Mouse (Mus musculus): ENCODE data around the gene Elof1. TPM values are rescaled to one million over a fixed set of nuclear protein-coding genes. Genes with fewer than 3 reads are reported as not detected.

The Elof1 gene
- polyA plus RNA-seq, 1 experiment from 2014 or later = 217 TPM

DNA sequence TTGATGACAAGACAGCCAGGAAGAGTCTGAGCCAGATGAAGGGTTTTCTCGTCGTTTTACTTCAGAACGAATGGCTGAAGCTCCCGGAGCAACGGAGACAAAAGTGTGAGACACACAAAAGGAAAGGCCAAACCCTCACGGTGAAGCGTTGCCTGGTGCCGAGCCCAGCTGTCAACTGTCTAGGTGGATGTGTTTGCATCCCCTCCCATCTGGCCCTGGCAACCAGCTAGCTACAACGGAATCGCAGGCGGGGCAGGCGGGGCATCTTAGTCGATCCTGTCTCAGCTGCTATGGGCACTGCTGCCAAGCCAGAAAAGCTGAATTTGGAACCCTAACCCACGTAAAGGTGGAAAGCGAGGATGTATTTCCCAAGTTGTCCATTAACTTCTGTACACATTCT is 886 bp downstream of the Elof1 start:
- Histone ChIP-seq H3K27me3 (ENCODE audit: control insufficient read depth, insufficient read depth, low read length) (no peaks in the 10 kb centered on the region), H3K4me2 (ENCODE audit: low read depth) (peak overlapping the region; percentile 87), H3K4me1 (ENCODE audit: control insufficient read depth, insufficient read depth, low read length) (peaks cover 4% of the 10 kb centered on the region), H3K4me3 (ENCODE audit: low read depth, low read length) (peak overlapping the region; percentile 86), H3K27ac (ENCODE audit: low read depth, low read length) (no peak overlapping the region), H3K9ac (ENCODE audit: low read length) (peak overlapping the region; percentile 88), H3K36me3 (ENCODE audit: control insufficient read depth, insufficient read depth, low read length) (peaks cover 10% of the 10 kb centered on the region), H3K9me3 (ENCODE audit: control insufficient read depth, low read length) (no peaks in the 10 kb centered on the region)
- ATAC-seq (ENCODE audit: insufficient read depth, low FRiP score, low TSS enrichment) (no peak), DNase-seq (ENCODE audit: low spot score) (no peak)
- 24% methylated on average over 15 of the region's 15 CpGs for WGBS

DNA sequence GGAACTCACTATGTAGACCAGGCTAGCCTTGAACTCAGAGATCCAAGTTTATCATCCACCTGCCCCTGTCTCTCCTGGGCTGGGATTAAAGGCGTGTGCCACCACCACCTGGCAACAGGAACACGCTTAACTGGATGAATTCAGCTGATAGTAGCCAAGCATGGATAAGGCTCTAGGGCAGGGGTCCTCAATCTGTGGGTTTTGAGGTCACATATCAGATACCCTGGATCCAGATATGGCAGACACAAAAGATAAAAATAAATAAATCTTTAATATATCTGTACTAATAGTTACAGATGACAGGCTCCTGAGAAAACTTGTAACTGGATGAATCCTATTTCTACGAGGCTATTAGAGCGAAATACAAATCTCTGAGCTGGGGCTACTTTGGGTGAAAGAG is 1.3 kb downstream of the Elof1 start:
- DNase-seq (ENCODE audit: low spot score) (no peak), ATAC-seq (ENCODE audit: insufficient read depth, low FRiP score, low TSS enrichment) (no peak)
- WGBS = 90% methylated on average over 4 of the region's 4 CpGs
- peak overlapping the region; percentile 86; the same call in 1 of the 2 replicates for H3K4me3 ChIP-seq (ENCODE audit: low read depth, low read length)
- H3K4me2 ChIP-seq (ENCODE audit: low read depth) = peak overlapping the region; percentile 87; the same call in 1 of the 2 replicates
- H3K9ac ChIP-seq (ENCODE audit: low read length) = no peak overlapping the region; the same call in 1 of the 2 replicates
- H3K36me3 ChIP-seq (ENCODE audit: control insufficient read depth, insufficient read depth, low read length) = peaks cover 12% of the 10 kb centered on the region
- H3K27me3 ChIP-seq (ENCODE audit: control insufficient read depth, insufficient read depth, low read length) = no peaks in the 10 kb centered on the region
- no peak overlapping the region for H3K27ac ChIP-seq (ENCODE audit: low read depth, low read length)
- H3K4me1 ChIP-seq (ENCODE audit: control insufficient read depth, insufficient read depth, low read length) = peaks cover 4% of the 10 kb centered on the region
- H3K9me3 ChIP-seq (ENCODE audit: control insufficient read depth, low read length) = no peaks in the 10 kb centered on the region

DNA sequence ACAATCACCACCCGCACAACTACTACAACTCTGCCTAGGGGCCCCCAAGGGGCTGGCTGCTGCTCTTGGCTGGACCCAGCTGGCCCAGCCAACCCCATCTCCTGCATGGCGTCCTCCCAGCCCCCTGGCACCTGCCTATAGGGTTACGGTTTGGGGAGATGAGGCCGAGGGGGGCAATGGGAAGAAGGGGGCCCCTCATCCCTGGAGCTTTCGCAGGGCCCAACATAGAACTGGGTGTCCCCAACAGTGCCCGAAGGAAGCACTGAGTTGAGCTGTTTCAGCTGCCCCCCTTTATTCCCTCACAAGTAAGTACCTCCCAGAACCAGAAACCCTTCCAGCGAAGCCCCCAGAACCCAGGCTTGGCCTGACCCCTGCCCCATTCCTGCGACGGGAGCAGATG is 8.8 kb downstream of the Elof1 start:
- H3K36me3 ChIP-seq (ENCODE audit: control insufficient read depth, insufficient read depth, low read length) = peaks cover 12% of the 10 kb centered on the region
- H3K27me3 ChIP-seq (ENCODE audit: control insufficient read depth, insufficient read depth, low read length) = no peaks in the 10 kb centered on the region
- no peaks in the 10 kb centered on the region for H3K9me3 ChIP-seq (ENCODE audit: control insufficient read depth, low read length)
- H3K27ac ChIP-seq (ENCODE audit: low read depth, low read length) = no peak overlapping the region
- H3K4me2 ChIP-seq (ENCODE audit: low read depth) = no peak overlapping the region
- H3K4me3 ChIP-seq (ENCODE audit: low read depth, low read length) = no peak overlapping the region
- ATAC-seq (ENCODE audit: insufficient read depth, low FRiP score, low TSS enrichment) = no peak
- no peak overlapping the region for H3K9ac ChIP-seq (ENCODE audit: low read length)
- DNase-seq (ENCODE audit: low spot score) = no peak
- WGBS = 85% methylated on average over 9 of the region's 9 CpGs
- H3K4me1 ChIP-seq (ENCODE audit: control insufficient read depth, insufficient read depth, low read length) = no peaks in the 10 kb centered on the region

DNA sequence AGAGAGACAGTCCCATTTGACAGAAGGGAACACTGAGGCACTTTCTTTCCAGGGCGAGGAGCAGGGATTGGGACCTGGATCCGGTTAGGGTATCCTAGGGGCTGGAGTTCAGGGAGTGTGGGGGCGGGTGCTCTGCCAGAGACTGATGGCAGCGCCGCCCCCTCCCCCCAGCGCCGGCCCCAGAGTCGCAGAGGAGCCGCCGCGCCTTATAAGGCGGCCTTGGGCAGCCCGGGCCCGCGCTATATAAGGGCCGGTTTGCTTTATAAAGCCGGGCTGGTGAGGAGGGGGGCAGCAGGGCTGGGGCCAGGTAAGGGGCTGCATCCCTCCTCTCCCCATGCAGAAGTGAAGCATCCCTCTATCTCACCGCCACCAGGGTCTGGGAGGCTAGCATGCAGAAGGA is 17.1 kb downstream of the Elof1 start:
- Histone ChIP-seq H3K4me2 (ENCODE audit: low read depth) (no peak overlapping the region), H3K27me3 (ENCODE audit: control insufficient read depth, insufficient read depth, low read length) (peaks cover 26% of the 10 kb centered on the region), H3K4me3 (ENCODE audit: low read depth, low read length) (no peak overlapping the region), H3K4me1 (ENCODE audit: control insufficient read depth, insufficient read depth, low read length) (no peaks in the 10 kb centered on the region), H3K36me3 (ENCODE audit: control insufficient read depth, insufficient read depth, low read length) (no peaks in the 10 kb centered on the region), H3K9ac (ENCODE audit: low read length) (no peak overlapping the region), H3K27ac (ENCODE audit: low read depth, low read length) (no peak overlapping the region), H3K9me3 (ENCODE audit: control insufficient read depth, low read length) (no peaks in the 10 kb centered on the region)
- no peak for DNase-seq (ENCODE audit: low spot score)
- WGBS = 5% methylated on average over 16 of the region's 18 CpGs
- ATAC-seq (ENCODE audit: insufficient read depth, low FRiP score, low TSS enrichment) = no peak

DNA sequence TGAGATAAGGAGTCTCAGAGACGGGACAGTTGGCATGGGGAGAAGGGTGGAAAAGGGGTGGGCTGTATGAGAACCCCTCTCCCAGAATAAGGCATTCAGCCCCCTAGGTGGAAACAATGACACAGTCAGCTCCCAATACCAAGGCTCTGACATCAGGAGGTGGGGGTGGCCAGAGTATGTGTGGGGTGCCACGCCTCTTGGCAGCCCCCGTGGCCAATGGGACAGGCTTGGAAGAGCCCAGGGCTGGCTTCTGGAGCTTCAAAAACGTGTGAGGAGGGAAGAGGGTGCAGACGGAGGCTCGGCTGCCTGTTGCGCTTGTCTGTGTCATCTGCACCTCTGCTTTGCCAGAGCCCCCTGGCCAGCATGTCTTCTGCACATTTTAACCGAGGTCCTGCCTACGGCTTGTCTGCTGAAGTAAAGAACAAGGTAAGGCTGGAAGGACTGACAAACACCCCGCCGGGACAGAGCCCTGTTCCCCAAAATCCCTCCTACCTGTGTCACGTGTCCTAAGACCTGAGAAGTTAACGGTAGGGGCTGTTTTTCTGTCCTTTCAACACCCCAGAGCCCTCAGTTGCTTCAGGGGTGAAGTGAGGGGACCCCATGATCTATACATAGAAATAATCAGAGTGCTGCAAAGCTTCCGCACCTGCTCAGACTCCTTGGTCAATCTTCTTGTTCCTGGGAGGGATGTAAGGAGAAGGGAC is 17.8 kb downstream of the Elof1 start, which contains the start of gene Cnn1:
Gene Cnn1, plus strand, starts transcription at position 224 of the 704 bp plus-strand sequence.
- Histone ChIP-seq H3K4me3 (ENCODE audit: low read depth, low read length) (no peak within 1 kb of the TSS), H3K36me3 (ENCODE audit: control insufficient read depth, insufficient read depth, low read length) (no peaks in the 10 kb centered on the region), H3K4me2 (ENCODE audit: low read depth) (no peak within 1 kb of the TSS), H3K27ac (ENCODE audit: low read depth, low read length) (no peak within 1 kb of the TSS), H3K9ac (ENCODE audit: low read length) (no peak within 1 kb of the TSS), H3K9me3 (ENCODE audit: control insufficient read depth, low read length) (no peaks in the 10 kb centered on the region), H3K4me1 (ENCODE audit: control insufficient read depth, insufficient read depth, low read length) (no peaks in the 10 kb centered on the region), H3K27me3 (ENCODE audit: control insufficient read depth, insufficient read depth, low read length) (peaks cover 26% of the 10 kb centered on the region)
- WGBS = 9% methylated on average over 14 of the region's 14 CpGs
- ATAC-seq (ENCODE audit: insufficient read depth, low FRiP score, low TSS enrichment) (no peak), DNase-seq (ENCODE audit: low spot score) (no peak)

DNA sequence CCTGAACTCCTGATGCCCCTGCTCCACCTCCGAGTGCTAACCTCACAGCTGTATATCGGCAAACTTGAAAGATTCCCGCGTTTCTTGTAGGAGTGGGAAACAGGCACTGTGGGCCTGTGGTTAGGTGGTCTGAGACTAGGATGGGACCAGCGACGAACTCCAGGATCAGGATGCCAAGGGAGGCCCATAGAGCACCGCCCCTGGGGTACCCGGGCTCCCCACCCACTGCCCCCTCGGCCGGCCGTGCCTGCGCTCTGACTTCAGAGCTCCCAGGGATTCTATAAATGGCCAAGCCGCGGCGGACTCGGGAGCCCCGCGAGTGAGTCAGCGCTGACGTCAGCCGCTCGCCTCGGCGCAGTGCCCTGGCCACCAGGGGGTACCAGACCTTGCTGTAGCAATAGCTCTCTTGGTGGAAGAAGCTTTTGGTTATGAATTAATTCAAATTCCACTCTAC is 21.1 kb downstream of the Elof1 start:
- H3K36me3 ChIP-seq (ENCODE audit: control insufficient read depth, insufficient read depth, low read length) = no peaks in the 10 kb centered on the region
- peak; percentile 63 for ATAC-seq (ENCODE audit: insufficient read depth, low FRiP score, low TSS enrichment)
- H3K27me3 ChIP-seq (ENCODE audit: control insufficient read depth, insufficient read depth, low read length) = peaks cover 24% of the 10 kb centered on the region
- DNase-seq (ENCODE audit: low spot score) = peak; percentile 81
- peak overlapping the region; percentile 64 for H3K4me2 ChIP-seq (ENCODE audit: low read depth)
- no peaks in the 10 kb centered on the region for H3K9me3 ChIP-seq (ENCODE audit: control insufficient read depth, low read length)
- no peak overlapping the region for H3K27ac ChIP-seq (ENCODE audit: low read depth, low read length)
- peak overlapping the region; percentile 61 for H3K9ac ChIP-seq (ENCODE audit: low read length)
- 1% methylated on average over 24 of the region's 24 CpGs for WGBS
- H3K4me3 ChIP-seq (ENCODE audit: low read depth, low read length) = peak overlapping the region; percentile 31
- H3K4me1 ChIP-seq (ENCODE audit: control insufficient read depth, insufficient read depth, low read length) = no peaks in the 10 kb centered on the region

DNA sequence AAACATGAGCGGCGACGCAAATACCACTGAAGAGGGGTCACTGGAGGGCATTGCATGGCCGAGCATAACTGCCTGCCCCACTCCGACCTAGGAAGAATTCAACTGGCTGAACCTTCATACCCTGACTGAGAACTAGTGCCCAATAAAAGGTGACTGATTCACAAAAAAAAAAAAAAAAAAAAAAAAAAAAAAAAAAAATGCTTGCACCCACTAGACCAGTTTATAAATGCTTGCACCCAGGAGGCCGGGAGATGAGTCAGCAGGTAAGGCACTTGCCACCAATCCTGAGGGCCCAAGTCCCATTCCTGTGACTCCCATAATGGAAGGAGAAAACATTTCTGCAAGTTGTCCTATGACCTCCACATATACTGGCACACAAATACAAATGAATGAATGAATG is 24.2 kb downstream of the Elof1 start:
- Histone ChIP-seq H3K4me1 (ENCODE audit: control insufficient read depth, insufficient read depth, low read length) (no peaks in the 10 kb centered on the region), H3K27ac (ENCODE audit: low read depth, low read length) (no peak overlapping the region), H3K4me2 (ENCODE audit: low read depth) (no peak overlapping the region), H3K4me3 (ENCODE audit: low read depth, low read length) (no peak overlapping the region), H3K27me3 (ENCODE audit: control insufficient read depth, insufficient read depth, low read length) (no peaks in the 10 kb centered on the region), H3K9ac (ENCODE audit: low read length) (no peak overlapping the region), H3K9me3 (ENCODE audit: control insufficient read depth, low read length) (no peaks in the 10 kb centered on the region), H3K36me3 (ENCODE audit: control insufficient read depth, insufficient read depth, low read length) (no peaks in the 10 kb centered on the region)
- WGBS = 91% methylated on average over 6 of the region's 6 CpGs
- DNase-seq (ENCODE audit: low spot score) (no peak), ATAC-seq (ENCODE audit: insufficient read depth, low FRiP score, low TSS enrichment) (no peak)

DNA sequence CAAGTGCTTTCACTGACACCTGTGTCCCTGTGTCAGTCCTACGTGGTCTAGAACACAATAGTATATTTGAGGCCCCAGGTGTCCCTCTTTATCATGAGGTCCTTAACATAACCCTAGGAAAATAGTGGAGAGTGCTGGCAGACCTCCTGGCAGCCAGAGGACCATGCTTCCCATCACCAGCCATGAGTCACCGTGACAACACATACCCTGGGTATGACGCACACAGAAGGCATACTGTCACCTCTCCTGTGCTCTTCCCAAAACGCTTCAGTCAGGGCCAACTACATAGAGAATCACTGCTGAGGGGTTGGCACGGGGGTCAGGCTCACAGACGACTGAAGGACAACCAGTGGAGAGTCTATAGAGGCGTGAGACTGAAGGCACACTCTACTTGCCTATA is 27.0 kb downstream of the Elof1 start:
- Histone ChIP-seq H3K36me3 (ENCODE audit: control insufficient read depth, insufficient read depth, low read length) (no peaks in the 10 kb centered on the region), H3K27ac (ENCODE audit: low read depth, low read length) (no peak overlapping the region), H3K4me2 (ENCODE audit: low read depth) (no peak overlapping the region), H3K9ac (ENCODE audit: low read length) (no peak overlapping the region), H3K4me3 (ENCODE audit: low read depth, low read length) (no peak overlapping the region), H3K27me3 (ENCODE audit: control insufficient read depth, insufficient read depth, low read length) (no peaks in the 10 kb centered on the region), H3K4me1 (ENCODE audit: control insufficient read depth, insufficient read depth, low read length) (no peaks in the 10 kb centered on the region), H3K9me3 (ENCODE audit: control insufficient read depth, low read length) (no peaks in the 10 kb centered on the region)
- no peak for DNase-seq (ENCODE audit: low spot score)
- WGBS = 90% methylated on average over 7 of the region's 7 CpGs
- ATAC-seq (ENCODE audit: insufficient read depth, low FRiP score, low TSS enrichment) = no peak

DNA sequence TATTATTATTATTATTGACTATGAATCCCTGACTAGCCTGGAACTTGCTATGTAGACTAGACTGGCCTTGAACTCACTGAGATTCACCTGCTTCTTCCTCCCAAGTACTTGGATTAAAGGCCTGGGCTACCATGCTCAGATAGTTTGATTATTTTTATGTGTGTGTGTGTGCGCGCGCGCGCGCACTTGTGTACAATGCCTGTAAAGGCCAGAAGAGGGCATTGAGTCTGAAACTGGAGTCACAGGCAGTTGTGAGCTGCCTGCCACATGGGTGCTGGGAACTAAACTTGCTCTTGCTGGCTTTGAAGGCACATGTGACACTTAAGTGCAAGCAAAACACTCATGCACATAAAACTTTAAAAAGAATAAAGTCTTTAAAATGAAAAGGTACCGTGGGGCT is 27.7 kb downstream of the Elof1 start:
- 98% methylated on average over 7 of the region's 7 CpGs for WGBS
- DNase-seq (ENCODE audit: low spot score) (no peak), ATAC-seq (ENCODE audit: insufficient read depth, low FRiP score, low TSS enrichment) (no peak)
- Histone ChIP-seq H3K9ac (ENCODE audit: low read length) (no peak overlapping the region), H3K36me3 (ENCODE audit: control insufficient read depth, insufficient read depth, low read length) (no peaks in the 10 kb centered on the region), H3K4me2 (ENCODE audit: low read depth) (no peak overlapping the region), H3K4me3 (ENCODE audit: low read depth, low read length) (no peak overlapping the region), H3K4me1 (ENCODE audit: control insufficient read depth, insufficient read depth, low read length) (no peaks in the 10 kb centered on the region), H3K27me3 (ENCODE audit: control insufficient read depth, insufficient read depth, low read length) (no peaks in the 10 kb centered on the region), H3K9me3 (ENCODE audit: control insufficient read depth, low read length) (no peaks in the 10 kb centered on the region), H3K27ac (ENCODE audit: low read depth, low read length) (no peak overlapping the region)
